8 mouse cellular contexts compared by ENCODE assay signal in the genomic region with DNA sequence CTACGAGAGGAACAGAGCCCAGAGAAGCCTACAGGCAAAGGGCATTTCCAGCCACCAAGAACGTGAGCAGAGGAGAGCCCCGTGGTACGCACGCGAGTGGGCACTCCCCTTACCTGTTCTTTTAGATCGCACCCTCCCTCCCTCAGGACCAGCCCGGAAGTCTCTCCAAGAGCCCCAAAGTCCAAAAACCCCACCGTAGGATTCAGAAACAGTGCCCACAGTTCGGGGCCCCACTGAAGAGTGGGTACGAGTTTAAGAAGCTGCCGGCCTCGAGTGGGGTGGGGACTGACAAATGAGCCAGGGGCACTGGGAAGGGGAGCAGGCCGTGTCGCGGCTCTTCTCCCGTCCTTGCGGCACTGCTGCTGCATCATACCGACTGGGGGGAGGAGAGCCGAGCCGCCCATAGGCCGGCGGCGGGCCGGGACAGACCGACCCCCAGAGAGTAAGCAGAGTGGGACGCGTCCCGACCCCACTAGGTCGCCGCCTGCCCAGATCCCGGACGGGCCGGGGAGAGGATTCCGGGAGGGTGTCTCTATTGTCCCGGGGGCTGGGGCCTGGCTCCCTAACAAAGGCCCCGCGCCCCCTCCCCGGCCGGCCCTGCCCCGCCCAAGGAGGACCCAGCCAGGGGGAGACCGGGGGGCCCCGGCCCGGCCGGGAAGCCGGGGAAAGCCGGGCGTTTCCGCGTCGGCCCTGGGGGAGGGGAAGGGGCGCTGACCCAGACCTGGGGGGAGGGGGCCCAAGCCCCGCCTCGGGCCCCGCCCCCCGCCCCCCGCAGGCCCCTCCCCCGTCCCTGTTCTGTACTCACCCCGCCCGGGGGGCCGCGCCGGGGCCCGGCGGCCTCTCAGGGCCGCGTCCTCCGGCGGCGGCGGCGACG. TPM values are rescaled to one million over a fixed set of nuclear protein-coding genes. Genes with fewer than 3 reads are reported as not detected.
DNase-seq lines count a peak whose midpoint lies in the region; ATAC-seq and TF ChIP-seq lines count a peak whose summit lies in the region.

No protein-coding gene starts in this region.

- peak overlapping the region; percentile 80 for H3K27ac ChIP-seq in kidney, adult 2 months (ENCODE audit: insufficient read depth, low read depth, low read length)
- H3K27ac ChIP-seq in bone marrow, adult 2 months (ENCODE audit: control insufficient read depth, insufficient read depth, low read depth, low read length, poor library complexity) = peak overlapping the region; percentile 97
- peak overlapping the region; percentile 98 for H3K27ac ChIP-seq in forebrain, embryonic 15.5 days (replicated peaks)

- H3K4me3 ChIP-seq in kidney, adult 2 months (ENCODE audit: insufficient read depth, low read depth, low read length) = peak overlapping the region; percentile 91
- peak overlapping the region; percentile 72 for H3K4me3 ChIP-seq in bone marrow, adult 2 months (replicated peaks; ENCODE audit: control insufficient read depth, low read depth, low read length)
- H3K4me3 ChIP-seq in forebrain, embryonic 15.5 days = peak overlapping the region; percentile 94
- peak overlapping the region; percentile 65 for H3K4me3 ChIP-seq in lung, adult 2 months (replicated peaks; ENCODE audit: extremely low read depth, low read depth, low read length)

- TF ChIP-seq CTCF in kidney, adult 2 months (conservative IDR thresholded peaks at IDR 0.05; ENCODE audit: insufficient read depth, insufficient read length, low read depth, low read length) = no peak
- TF ChIP-seq CTCF in bone marrow, adult 2 months (IDR thresholded peaks at IDR 0.05; ENCODE audit: control insufficient read depth, insufficient read depth, low read length) = no peak
- TF ChIP-seq CTCF in lung, adult 2 months (IDR thresholded peaks at IDR 0.05; ENCODE audit: insufficient read depth, low read length) = no peak

- no peaks in the 10 kb centered on the region for H3K27me3 ChIP-seq in kidney, adult 2 months (replicated peaks; ENCODE audit: control insufficient read depth, insufficient read depth, low read length)
- H3K27me3 ChIP-seq in forebrain, embryonic 15.5 days = no peaks in the 10 kb centered on the region

- no peaks in the 10 kb centered on the region for H3K9me3 ChIP-seq in forebrain, embryonic 15.5 days

- DNase-seq in kidney, adult 2 months = peak; percentile 56
- DNase-seq in kidney, adult 11 months = no peak
- DNase-seq in lung, adult 2 months = peak; percentile 57
- peak; percentile 71 for DNase-seq in retina, embryonic 14.5 days (ENCODE audit: low spot score)
- DNase-seq in left cerebral cortex, adult 18-20 months (ENCODE audit: low spot score in 2 of 2) = no peak

- H3K36me3 ChIP-seq in kidney, adult 2 months (ENCODE audit: control insufficient read depth, insufficient read depth, low read length) = no peaks in the 10 kb centered on the region; the same call in 1 of the 2 replicates
- H3K36me3 ChIP-seq in forebrain, embryonic 15.5 days = peaks cover 33% of the 10 kb centered on the region

- WGBS in kidney, adult 2 months = under 1% methylated on average over 48 of the region's 73 CpGs
- WGBS in bone marrow, adult 2 months = 2% methylated on average over 59 of the region's 73 CpGs
- under 1% methylated on average over 46 of the region's 73 CpGs for WGBS in forebrain, embryonic 15.5 days
- WGBS in lung, adult 2 months = under 1% methylated on average over 56 of the region's 73 CpGs

- TF ChIP-seq POLR2A in kidney, adult 2 months (IDR thresholded peaks at IDR 0.05; ENCODE audit: low read depth, low read length) = no peak
- no peak for TF ChIP-seq POLR2A in bone marrow, adult 2 months (IDR thresholded peaks at IDR 0.05; ENCODE audit: borderline replicate concordance, control insufficient read depth, low read depth, low read length)
- no peak for TF ChIP-seq POLR2A in lung, adult 2 months (IDR thresholded peaks at IDR 0.05; ENCODE audit: borderline replicate concordance, extremely low read depth, low read depth, low read length)

- ATAC-seq in forebrain, embryonic 15.5 days (replicated peaks) = peak; percentile 36
- ATAC-seq in inflammation-experienced regulatory T-cells, adult 6 months = peak; percentile 15

- H3K9ac ChIP-seq in forebrain, embryonic 15.5 days (replicated peaks) = peak overlapping the region; percentile 90

- no peaks in the 10 kb centered on the region; the same call in 1 of the 2 replicates for H3K4me1 ChIP-seq in kidney, adult 2 months (ENCODE audit: control insufficient read depth, insufficient read depth, low read length)
- no peaks in the 10 kb centered on the region for H3K4me1 ChIP-seq in bone marrow, adult 2 months (ENCODE audit: control insufficient read depth, insufficient read depth, low read length)
- peaks cover 28% of the 10 kb centered on the region for H3K4me1 ChIP-seq in forebrain, embryonic 15.5 days
- peaks cover 7% of the 10 kb centered on the region for H3K4me1 ChIP-seq in lung, adult 2 months (ENCODE audit: control insufficient read depth, insufficient read depth, low read length)

- peak overlapping the region; percentile 80 for H3K4me2 ChIP-seq in forebrain, embryonic 15.5 days (replicated peaks)

RNA-seq across cellular contexts. Expression of a gene that starts 0.6 kb away (rescaled TPM):
- 28.0 TPM in 2 replicates for polyA plus RNA-seq in kidney, adult 2 months (2012; rRNA removed)
- polyA plus RNA-seq in bone marrow, adult 2 months (2011; ENCODE audit: insufficient read depth, insufficient read length, low replicate concordance, missing spikeins) = 18.3 and 30.4 TPM in 2 replicates
- 27.6 and 29.5 TPM in 2 replicates for polyA plus RNA-seq in forebrain, embryonic 15.5 days (2015; fragmentation: Nextera tagmentation; extraction: Ambion mirVana)
- 1 to 10 TPM; 6.5 to 8.0 (median 6.9) TPM for polyA plus RNA-seq in inflammation-experienced regulatory T-cells, adult 6 months (2017; shearing (Covaris generic))
- 33.1 and 38.8 TPM in 2 replicates for polyA plus RNA-seq in lung, adult 2 months (2012; rRNA removed)
- 100 to 1,000 TPM; 224 to 230 TPM for total RNA-seq in left cerebral cortex, adult 18-20 months (2021)

RNA-seq across cellular contexts. Expression of a gene that starts 11.1 kb away (rescaled TPM):
- polyA plus RNA-seq in kidney, adult 2 months (2012; rRNA removed) = 59.7 and 66.9 TPM in 2 replicates
- 20.4 and 36.9 TPM in 2 replicates for polyA plus RNA-seq in bone marrow, adult 2 months (2011; ENCODE audit: insufficient read depth, insufficient read length, low replicate concordance, missing spikeins)
- 73.1 and 73.4 TPM in 2 replicates for polyA plus RNA-seq in forebrain, embryonic 15.5 days (2015; fragmentation: Nextera tagmentation; extraction: Ambion mirVana)
- polyA plus RNA-seq in inflammation-experienced regulatory T-cells, adult 6 months (2017; shearing (Covaris generic)) = 10 to 100 TPM; 43.1 to 61.2 (median 51.8) TPM
- 46.3 and 53.4 TPM in 2 replicates for polyA plus RNA-seq in lung, adult 2 months (2012; rRNA removed)
- 10 to 100 TPM; 65.1 to 71.0 TPM for total RNA-seq in left cerebral cortex, adult 18-20 months (2021)

RNA-seq across cellular contexts. Expression of a gene that starts 23.7 kb away (rescaled TPM):
- polyA plus RNA-seq in kidney, adult 2 months (2012; rRNA removed) = 27.0 and 30.3 TPM in 2 replicates
- polyA plus RNA-seq in bone marrow, adult 2 months (2011; ENCODE audit: insufficient read depth, insufficient read length, low replicate concordance, missing spikeins) = 95.0 and 126 TPM in 2 replicates
- polyA plus RNA-seq in forebrain, embryonic 15.5 days (2015; fragmentation: Nextera tagmentation; extraction: Ambion mirVana) = 105 and 107 TPM in 2 replicates
- 10 to 100 TPM; 42.5 to 45.0 (median 44.6) TPM for polyA plus RNA-seq in inflammation-experienced regulatory T-cells, adult 6 months (2017; shearing (Covaris generic))
- polyA plus RNA-seq in lung, adult 2 months (2012; rRNA removed) = 23.9 and 27.7 TPM in 2 replicates
- 100 to 1,000 TPM; 123 to 140 TPM for total RNA-seq in left cerebral cortex, adult 18-20 months (2021)

RNA-seq across cellular contexts. Expression of a gene that starts 27.3 kb away (rescaled TPM):
- 0.10 and 0.70 TPM in 2 replicates for polyA plus RNA-seq in kidney, adult 2 months (2012; rRNA removed)
- 0.52 TPM in 1 of 2 replicates, not detected in the other for polyA plus RNA-seq in bone marrow, adult 2 months (2011; ENCODE audit: insufficient read depth, insufficient read length, low replicate concordance, missing spikeins)
- polyA plus RNA-seq in forebrain, embryonic 15.5 days (2015; fragmentation: Nextera tagmentation; extraction: Ambion mirVana) = not detected in 2 replicates
- polyA plus RNA-seq in inflammation-experienced regulatory T-cells, adult 6 months (2017; shearing (Covaris generic)) = not detected
- 0.15 and 1.8 TPM in 2 replicates for polyA plus RNA-seq in lung, adult 2 months (2012; rRNA removed)
- 1 to 10 TPM; 2.2 to 2.9 TPM for total RNA-seq in left cerebral cortex, adult 18-20 months (2021)

RNA-seq across cellular contexts. Expression of a gene that starts 47.2 kb away (rescaled TPM):
- 0.41 and 0.81 TPM in 2 replicates for polyA plus RNA-seq in kidney, adult 2 months (2012; rRNA removed)
- 18.5 and 39.2 TPM in 2 replicates for polyA plus RNA-seq in bone marrow, adult 2 months (2011; ENCODE audit: insufficient read depth, insufficient read length, low replicate concordance, missing spikeins)
- 5.6 and 7.0 TPM in 2 replicates for polyA plus RNA-seq in forebrain, embryonic 15.5 days (2015; fragmentation: Nextera tagmentation; extraction: Ambion mirVana)
- polyA plus RNA-seq in inflammation-experienced regulatory T-cells, adult 6 months (2017; shearing (Covaris generic)) = 1 to 10 TPM in 2 of 3 experiments, under 1 TPM in 1; 0.95 to 7.0 (median 1.5) TPM
- polyA plus RNA-seq in lung, adult 2 months (2012; rRNA removed) = 0.65 and 0.68 TPM in 2 replicates
- 1 to 10 TPM; 1.0 to 2.3 TPM for total RNA-seq in left cerebral cortex, adult 18-20 months (2021)

Comparison
In these comparisons a context has a peak if more than half of its experiments do, and no peak if none do; other contexts are left out.
1. DNase-seq: peak in kidney, adult 2 months (single experiment), lung, adult 2 months (single experiment) and retina, embryonic 14.5 days (single experiment); none in kidney, adult 11 months (single experiment) and left cerebral cortex, adult 18-20 months (0 of 2).
2. Peak in every context shown above with its lines, with median percentiles within 50 percentile points of each other: H3K27ac ChIP-seq and H3K4me3 ChIP-seq.